Mouse (Mus musculus) macrophage (primary cell): Measurements from ENCODE around the gene Hdgf. TPM values are rescaled to one million over a fixed set of nuclear protein-coding genes. Genes with fewer than 3 reads are reported as not detected.

Experiments
- H3K27ac ChIP-seq: fragments of 350-480 bp; formaldehyde crosslinking; 2 replicates; pipeline ENCODE4 v1.9.0; 2021
- H3K36me3 ChIP-seq: fragments of 350-480 bp; formaldehyde crosslinking; 2 replicates; pipeline ENCODE4 v1.9.0; 2021; ENCODE audit errors: inconsistent target
- H3K4me3 ChIP-seq: fragments of 350-480 bp; formaldehyde crosslinking; 2 replicates; pipeline ENCODE4 v1.9.0; 2021; ENCODE audit errors: inconsistent target
- H3K79me2 ChIP-seq: fragments of 350-480 bp; formaldehyde crosslinking; 2 replicates; pipeline ENCODE4 v1.9.0; 2021; ENCODE audit errors: inconsistent target
- WGBS: methylation state at CpG from one replicate; pipeline ENCODE4 v1.1.7; 2026; ENCODE audit warnings: inconsistent platforms; ENCODE audit not compliant: missing documents; 5-methylcytosine and 5-hydroxymethylcytosine counted together
- polyA plus RNA-seq: library from polyadenylated mRNA; stranded (reverse); fragments of 250-400 nt; gene quantifications from 3 replicates; pipeline ENCODE4 v1.2.4, GENCODE M21; 2018; ENCODE audit warnings: inconsistent platforms

Gene Hdgf
- polyA plus RNA-seq, 1 experiment from 2014 or later, result 165 TPM

- H3K36me3 ChIP-seq, result peaks cover 20% of the 10 kb centered on the region
Measured at GRCm38 (mm10) chr3:87944838-87945600, 38.9 kb downstream of the Hdgf start.

GRCm38 (mm10) chr3:87945781-87946540 lies 39.8 kb downstream of the Hdgf start:
- H3K36me3 ChIP-seq, result peaks cover 10% of the 10 kb centered on the region
- no peaks in the 10 kb centered on the region for H3K79me2 ChIP-seq
- no peak overlapping the region for H3K27ac ChIP-seq
- no peak overlapping the region for H3K4me3 ChIP-seq
- 52% methylated on average over 12 of the region's 12 CpGs for WGBS

More at GRCm38 (mm10) chr3:87944838-87945600, 38.9 kb downstream of the Hdgf start:
- Histone ChIP-seq H3K79me2 (no peaks in the 10 kb centered on the region), H3K4me3 (no peak overlapping the region), H3K27ac (no peak overlapping the region)
- WGBS, result 50% methylated on average over 2 of the region's 4 CpGs

GRCm38 (mm10) chr3:87946541-87946860 lies 40.4 kb downstream of the Hdgf start:
- no peaks in the 10 kb centered on the region for H3K79me2 ChIP-seq
- H3K27ac ChIP-seq, result no peak overlapping the region
- peaks cover 5% of the 10 kb centered on the region for H3K36me3 ChIP-seq
- 29% methylated on average over 1 of the region's 1 CpGs for WGBS
- H3K4me3 ChIP-seq, result no peak overlapping the region

- H3K27ac ChIP-seq, result no peak overlapping the region
- WGBS, result 8% methylated on average over 26 of the region's 26 CpGs
- no peak overlapping the region for H3K4me3 ChIP-seq
- no peaks in the 10 kb centered on the region for H3K79me2 ChIP-seq
- H3K36me3 ChIP-seq, result no peaks in the 10 kb centered on the region
Measured at GRCm38 (mm10) chr3:87947056-87947810, 41.1 kb downstream of the Hdgf start.

- H3K4me3 ChIP-seq, result no peak overlapping the region
Measured at GRCm38 (mm10) chr3:87947811-87948199, 41.7 kb downstream of the Hdgf start.

GRCm38 (mm10) chr3:87948378-87949265 lies 42.5 kb downstream of the Hdgf start, which contains the start of gene Crabp2:
Gene Crabp2, plus strand, starts transcription at chr3:87948666.
- WGBS, result 4% methylated on average over 35 of the region's 35 CpGs
- H3K4me3 ChIP-seq, result no peak within 1 kb of the TSS
- H3K27ac ChIP-seq, result no peak within 1 kb of the TSS
- H3K36me3 ChIP-seq, result no peaks in the 10 kb centered on the region
- no peaks in the 10 kb centered on the region for H3K79me2 ChIP-seq

More at GRCm38 (mm10) chr3:87947811-87948199, 41.7 kb downstream of the Hdgf start:
- Histone ChIP-seq H3K36me3 (no peaks in the 10 kb centered on the region), H3K79me2 (no peaks in the 10 kb centered on the region), H3K27ac (no peak overlapping the region)
- WGBS, result 4% methylated on average over 8 of the region's 17 CpGs

GRCm38 (mm10) chr3:87949266-87949954 lies 43.3 kb downstream of the Hdgf start:
- Histone ChIP-seq H3K36me3 (no peaks in the 10 kb centered on the region), H3K4me3 (no peak overlapping the region), H3K27ac (no peak overlapping the region), H3K79me2 (no peaks in the 10 kb centered on the region)
- WGBS, result 22% methylated on average over 15 of the region's 16 CpGs

GRCm38 (mm10) chr3:87949955-87950515 lies 43.9 kb downstream of the Hdgf start:
- Histone ChIP-seq H3K4me3 (no peak overlapping the region), H3K36me3 (no peaks in the 10 kb centered on the region), H3K27ac (no peak overlapping the region), H3K79me2 (no peaks in the 10 kb centered on the region)
- 37% methylated on average over 13 of the region's 13 CpGs for WGBS

GRCm38 (mm10) chr3:87951946-87952345 lies 45.8 kb downstream of the Hdgf start:
- Histone ChIP-seq H3K4me3 (no peak overlapping the region), H3K36me3 (no peaks in the 10 kb centered on the region), H3K79me2 (no peaks in the 10 kb centered on the region), H3K27ac (no peak overlapping the region)
- 22% methylated on average over 12 of the region's 12 CpGs for WGBS

- H3K4me3 ChIP-seq, result no peak overlapping the region
- 7% methylated on average over 5 of the region's 5 CpGs for WGBS
- no peaks in the 10 kb centered on the region for H3K79me2 ChIP-seq
- no peak overlapping the region for H3K27ac ChIP-seq
- H3K36me3 ChIP-seq, result no peaks in the 10 kb centered on the region
Measured at GRCm38 (mm10) chr3:87952440-87952839, 46.3 kb downstream of the Hdgf start.

GRCm38 (mm10) chr3:87958056-87958455 lies 51.9 kb downstream of the Hdgf start:
- Histone ChIP-seq H3K27ac (no peak overlapping the region), H3K4me3 (no peak overlapping the region), H3K36me3 (no peaks in the 10 kb centered on the region), H3K79me2 (no peaks in the 10 kb centered on the region)
- 80% methylated on average over 1 of the region's 1 CpGs for WGBS

GRCm38 (mm10) chr3:87958476-87958875 lies 52.4 kb downstream of the Hdgf start:
- H3K79me2 ChIP-seq, result no peaks in the 10 kb centered on the region
- 46% methylated on average over 4 of the region's 4 CpGs for WGBS
- no peak overlapping the region for H3K27ac ChIP-seq
- no peak overlapping the region for H3K4me3 ChIP-seq
- H3K36me3 ChIP-seq, result no peaks in the 10 kb centered on the region

GRCm38 (mm10) chr3:87958967-87959366 lies 52.8 kb downstream of the Hdgf start:
- Histone ChIP-seq H3K4me3 (no peak overlapping the region), H3K36me3 (no peaks in the 10 kb centered on the region), H3K27ac (no peak overlapping the region), H3K79me2 (no peaks in the 10 kb centered on the region)
- WGBS, result 33% methylated on average over 1 of the region's 1 CpGs
